Mouse (Mus musculus) naive thymus-derived CD4-positive, alpha-beta T cell, adult 2 months (primary cell): ENCODE measurements around the gene Slc24a3.
A peak's percentile ranks its signal among the peaks of the same experiment; 100 is the strongest.

Source experiments
- DNase-seq: peaks from one replicate; pipeline ENCODE4 v3.0.0-alpha.2; 2011; ENCODE audit warnings: low read depth

The Slc24a3 gene

GRCm38 (mm10) chr2:145439755-145440154, 272.2 kb downstream of the Slc24a3 start:
- no peak for DNase-seq

GRCm38 (mm10) chr2:145457106-145457747, 289.7 kb downstream of the Slc24a3 start:
- DNase-seq = no peak

GRCm38 (mm10) chr2:145460854-145461423, 293.4 kb downstream of the Slc24a3 start:
- DNase-seq = no peak

- no peak for DNase-seq
Observed at GRCm38 (mm10) chr2:145462253-145462652, 294.7 kb downstream of the Slc24a3 start.

- DNase-seq = no peak
Observed at GRCm38 (mm10) chr2:145468701-145469325, 301.3 kb downstream of the Slc24a3 start.

GRCm38 (mm10) chr2:145477484-145477883, 309.9 kb downstream of the Slc24a3 start:
- DNase-seq = no peak

- no peak for DNase-seq
Observed at GRCm38 (mm10) chr2:145479676-145480075, 312.1 kb downstream of the Slc24a3 start.

- DNase-seq = no peak
Observed at GRCm38 (mm10) chr2:145500231-145500630, 332.7 kb downstream of the Slc24a3 start.

GRCm38 (mm10) chr2:145501472-145501871, 333.9 kb downstream of the Slc24a3 start:
- no peak for DNase-seq

GRCm38 (mm10) chr2:145507702-145508101, 340.1 kb downstream of the Slc24a3 start:
- DNase-seq = no peak

- DNase-seq = no peak
Observed at GRCm38 (mm10) chr2:145510650-145511225, 343.2 kb downstream of the Slc24a3 start.

- DNase-seq = no peak
Observed at GRCm38 (mm10) chr2:145515956-145516355, 348.4 kb downstream of the Slc24a3 start.

- peak; percentile 11 for DNase-seq
Observed at GRCm38 (mm10) chr2:145517346-145517745, 349.8 kb downstream of the Slc24a3 start.

- no peak for DNase-seq
Observed at GRCm38 (mm10) chr2:145522017-145522416, 354.5 kb downstream of the Slc24a3 start.

- no peak for DNase-seq
Observed at GRCm38 (mm10) chr2:145523381-145523780, 355.8 kb downstream of the Slc24a3 start.

- no peak for DNase-seq
Observed at GRCm38 (mm10) chr2:145527151-145527550, 359.6 kb downstream of the Slc24a3 start.

- DNase-seq = no peak
Observed at GRCm38 (mm10) chr2:145530941-145531353, 363.4 kb downstream of the Slc24a3 start.

GRCm38 (mm10) chr2:145533086-145533485, 365.5 kb downstream of the Slc24a3 start:
- DNase-seq = no peak

- no peak for DNase-seq
Observed at GRCm38 (mm10) chr2:145535307-145535706, 367.8 kb downstream of the Slc24a3 start.

- DNase-seq = no peak
Observed at GRCm38 (mm10) chr2:145535774-145536173, 368.2 kb downstream of the Slc24a3 start.

GRCm38 (mm10) chr2:145536986-145537385, 369.4 kb downstream of the Slc24a3 start:
- no peak for DNase-seq

- no peak for DNase-seq
Observed at GRCm38 (mm10) chr2:145541695-145542094, 374.1 kb downstream of the Slc24a3 start.

- DNase-seq = no peak
Observed at GRCm38 (mm10) chr2:145546071-145546470, 378.5 kb downstream of the Slc24a3 start.
